Mouse (Mus musculus): ENCODE measurements around the gene Hykk.
"Not testable (repeated sequence)": the region's sequence is repeated elsewhere in the genome, so short reads cannot be mapped to it uniquely, and the experiment has no call there.

Gene Hykk

GRCm38 (mm10) chr9:54917010-54917677 lies at the start of gene Hykk:
Hykk (plus strand) TSS chr9:54917283.
- peak; percentile 79 for DNase-seq

DNA sequence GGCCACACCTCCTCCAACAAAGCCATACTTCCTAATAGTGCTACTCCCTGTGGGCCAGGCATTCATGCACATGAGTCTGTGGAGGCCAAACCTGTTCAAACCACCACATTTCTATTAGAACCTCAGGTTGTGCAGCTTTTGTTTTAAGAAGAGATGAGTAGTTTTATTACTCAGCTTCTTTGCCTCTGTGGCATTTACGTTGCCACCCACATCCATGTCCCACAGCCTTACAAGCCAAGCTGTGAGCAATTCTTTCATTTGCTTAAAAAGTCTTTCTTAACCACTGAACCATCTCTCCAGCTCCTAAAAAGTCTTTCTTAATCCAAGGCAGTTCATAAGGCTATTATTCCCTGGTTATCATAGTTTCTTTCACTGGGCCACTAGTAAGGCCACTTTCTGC lies 38.3 kb upstream of the Hykk start:
- DNase-seq = no peak

GRCm38 (mm10) chr9:54892111-54892510 lies 25.0 kb upstream of the Hykk start:
- DNase-seq = no peak

- DNase-seq = no peak
Observed at GRCm38 (mm10) chr9:54897097-54897496, 20.0 kb upstream of the Hykk start.

DNA sequence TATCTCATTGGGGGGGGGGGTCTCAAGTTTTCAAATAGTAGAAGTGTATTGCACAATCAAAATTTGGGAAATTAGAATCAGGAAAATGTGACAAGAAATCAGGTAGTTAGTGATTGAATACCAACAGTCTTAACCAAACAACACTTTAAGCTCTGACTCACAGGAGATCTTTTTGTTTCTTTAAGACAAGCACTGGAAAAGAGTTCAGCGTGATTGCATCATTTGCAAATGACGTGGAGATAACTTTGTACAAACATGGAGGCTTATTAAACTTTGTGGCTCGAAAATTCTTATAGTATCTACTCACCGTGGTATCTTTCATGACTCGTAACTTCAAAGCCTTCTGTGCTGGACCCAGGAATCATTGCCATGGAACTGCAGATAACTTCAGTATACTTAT lies 7.6 kb upstream of the Hykk start:
- no peak for DNase-seq

DNA sequence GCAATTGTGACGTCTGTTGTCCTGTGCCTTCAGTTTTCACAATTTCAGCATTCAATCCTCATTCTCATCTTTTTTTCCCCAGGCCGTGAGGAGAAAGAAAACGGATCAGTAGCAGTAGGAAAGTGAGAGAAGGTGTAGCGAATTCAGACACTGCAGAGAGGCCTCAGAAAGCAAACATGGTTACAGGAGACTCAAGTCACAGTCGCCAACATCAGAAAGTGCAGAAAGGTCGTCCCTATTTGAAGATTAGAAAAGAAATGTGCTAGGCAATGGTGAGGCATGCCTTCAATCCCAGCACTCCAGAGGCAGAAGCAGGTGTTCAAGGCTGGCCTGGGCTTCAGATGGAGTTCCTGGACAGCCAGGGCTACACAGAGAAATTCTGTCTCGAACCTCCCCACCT lies 1.5 kb upstream of the Hykk start:
- DNase-seq = no peak

DNA sequence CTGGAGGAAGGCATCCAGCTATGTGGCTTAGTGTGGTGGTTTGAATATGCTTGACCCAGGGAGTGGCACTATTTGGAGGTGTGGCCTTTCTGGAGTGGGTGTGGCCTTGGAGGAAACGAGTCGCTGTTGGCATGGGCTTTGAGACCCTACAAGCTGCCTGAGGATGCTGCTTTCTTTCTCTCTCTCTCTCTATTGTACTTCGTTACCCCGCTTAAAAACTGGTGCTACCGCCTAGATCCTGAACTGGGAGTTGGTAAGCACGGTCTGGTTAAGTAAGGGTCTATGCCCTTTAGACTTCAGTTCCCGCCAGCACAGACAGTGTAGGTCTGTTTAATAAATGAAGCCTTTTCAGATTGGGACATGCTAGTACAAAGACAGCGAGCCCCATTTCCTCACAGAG lies 682 bp upstream of the Hykk start:
- no peak for DNase-seq

DNA sequence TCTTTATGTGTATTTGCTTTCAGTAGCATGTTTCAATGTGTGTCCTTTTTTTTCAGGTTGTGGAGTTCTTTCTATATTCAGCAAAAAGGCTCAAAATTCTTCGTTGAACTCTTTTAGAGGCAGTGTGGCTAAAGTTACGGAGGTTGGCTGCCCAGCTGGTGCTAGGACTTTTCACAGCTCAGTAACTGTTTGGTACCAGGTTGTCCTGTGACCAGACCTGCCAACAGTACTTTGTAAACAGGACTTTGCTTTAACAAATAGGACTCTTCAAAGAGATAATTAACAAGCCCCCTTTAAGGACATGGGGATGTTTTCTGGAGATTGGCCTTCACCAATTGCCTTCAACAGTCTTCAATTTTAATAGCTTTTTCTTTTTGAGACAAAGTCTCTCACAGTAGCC lies 1.1 kb downstream of the Hykk start:
- DNase-seq = no peak

GRCm38 (mm10) chr9:54918781-54919180 lies 1.7 kb downstream of the Hykk start:
- DNase-seq = no peak

DNA sequence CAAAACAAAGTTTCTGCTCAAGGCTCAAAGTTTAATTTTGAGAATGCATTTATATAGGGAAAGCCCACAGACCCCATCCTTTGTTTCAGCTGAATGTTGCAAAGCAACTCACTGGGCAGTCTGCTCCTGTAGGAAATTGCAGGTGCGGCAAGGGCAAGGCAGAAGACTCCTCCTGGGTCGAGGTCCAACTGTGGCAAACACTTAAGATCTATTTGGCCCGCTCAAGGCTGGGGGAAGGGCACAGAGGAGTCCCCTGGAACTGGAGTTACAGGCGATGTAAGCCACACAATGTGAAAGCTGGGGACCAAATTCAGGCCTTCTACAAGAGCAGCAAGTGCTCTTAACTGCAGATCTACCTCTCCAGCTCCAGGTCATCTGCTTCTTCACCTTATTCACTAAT lies 2.9 kb downstream of the Hykk start:
- DNase-seq = no peak

- DNase-seq = no peak
Observed at GRCm38 (mm10) chr9:54930741-54931140, 13.7 kb downstream of the Hykk start.

- DNase-seq = no peak
Observed at GRCm38 (mm10) chr9:54931765-54932164, 14.7 kb downstream of the Hykk start.

GRCm38 (mm10) chr9:54932379-54932778 lies 15.3 kb downstream of the Hykk start:
- DNase-seq = no peak

- DNase-seq = no peak
Observed at GRCm38 (mm10) chr9:54942071-54942470, 25.0 kb downstream of the Hykk start.

DNA sequence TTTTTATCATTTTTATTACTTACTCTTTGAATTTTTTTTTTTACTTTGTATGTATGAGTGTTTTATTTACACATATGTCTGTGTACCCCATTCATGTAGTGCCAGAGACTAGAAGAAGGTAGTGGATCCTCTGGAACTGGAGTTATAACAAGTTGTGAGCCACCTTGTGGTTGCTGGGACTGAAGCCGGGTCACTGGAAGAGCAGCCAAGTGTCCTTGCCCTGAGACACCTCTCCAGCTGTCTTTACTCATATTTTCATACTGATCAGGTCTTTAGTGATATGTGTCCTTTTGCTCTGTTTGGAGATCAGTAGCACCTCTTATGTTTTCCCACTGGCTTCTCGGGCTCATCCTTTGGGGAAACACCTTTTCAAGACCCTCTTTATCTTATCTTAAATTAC lies 27.4 kb downstream of the Hykk start:
- no peak for DNase-seq

- DNase-seq = no peak
Observed at GRCm38 (mm10) chr9:54946256-54946655, 29.2 kb downstream of the Hykk start.

GRCm38 (mm10) chr9:54949465-54949864 lies 32.4 kb downstream of the Hykk start:
- DNase-seq = no peak

- not testable (repeated sequence) for DNase-seq
Observed at GRCm38 (mm10) chr9:54950162-54950561, 33.1 kb downstream of the Hykk start.

GRCm38 (mm10) chr9:54950575-54951321 lies 33.7 kb downstream of the Hykk start, which contains the start of the genes Psma4 and AY074887:
Psma4 (plus strand) TSS chr9:54950790.
AY074887 (minus strand) TSS chr9:54950998.
- DNase-seq = peak; percentile 89

- no peak for DNase-seq
Observed at GRCm38 (mm10) chr9:54961059-54961458, 44.0 kb downstream of the Hykk start.

GRCm38 (mm10) chr9:54963669-54964068 lies 46.6 kb downstream of the Hykk start:
- DNase-seq = no peak

- DNase-seq = no peak
Observed at GRCm38 (mm10) chr9:54969972-54970637, 53.0 kb downstream of the Hykk start.

DNA sequence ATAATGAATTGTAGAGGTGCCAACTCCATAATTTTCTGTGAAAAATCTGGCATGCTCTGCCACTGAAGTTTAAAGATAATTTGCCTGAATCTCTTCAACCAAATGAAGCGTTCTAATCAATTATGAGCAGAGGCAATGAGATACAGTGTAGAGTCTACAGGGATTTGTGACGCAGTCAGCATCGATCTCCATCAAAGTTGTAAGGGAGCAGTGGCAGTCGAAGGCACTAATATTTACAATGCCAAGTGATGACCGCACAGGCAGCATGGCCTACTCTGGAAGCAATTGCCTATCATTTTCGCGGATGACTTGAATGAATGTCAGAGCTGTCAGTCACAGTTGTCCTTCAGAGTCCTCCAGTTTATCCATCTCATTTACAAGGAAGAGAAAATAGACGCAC lies 63.6 kb downstream of the Hykk start, which contains the start of gene Chrna5:
Gene Chrna5 (plus strand): TSS at position 207 of the 400 bp plus-strand sequence.
- no peak for DNase-seq
